Mouse (Mus musculus) CD4-positive helper T cell, adult 2 months (primary cell): ENCODE results near the gene Zfp462.

ENCODE experiments used
- DNase-seq: peaks from one replicate; pipeline ENCODE4 v3.0.0-alpha.2; 2012; ENCODE audit warnings: low read depth, missing footprints, low spot score

Zfp462 gene

DNA sequence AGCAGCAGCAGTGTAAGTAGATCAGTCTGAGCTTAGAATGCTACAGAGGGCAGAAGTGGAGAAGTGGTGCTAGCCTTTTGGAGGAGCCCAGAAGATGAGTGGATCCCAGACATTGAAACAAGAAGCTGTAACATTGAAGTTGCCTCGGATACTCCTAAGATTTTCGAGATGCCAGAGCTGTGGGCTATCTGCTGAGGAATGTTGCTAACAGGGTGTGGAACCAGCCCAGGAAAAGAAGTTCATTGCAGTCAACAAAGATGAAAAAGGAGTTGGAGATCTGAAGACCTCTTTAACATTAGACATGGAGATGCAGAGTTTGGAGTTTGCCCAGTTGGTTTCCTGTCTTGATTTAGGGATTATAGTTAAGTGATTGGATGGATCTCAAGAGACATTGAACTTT is 51.2 kb downstream of the Zfp462 start:
- no peak for DNase-seq

DNA sequence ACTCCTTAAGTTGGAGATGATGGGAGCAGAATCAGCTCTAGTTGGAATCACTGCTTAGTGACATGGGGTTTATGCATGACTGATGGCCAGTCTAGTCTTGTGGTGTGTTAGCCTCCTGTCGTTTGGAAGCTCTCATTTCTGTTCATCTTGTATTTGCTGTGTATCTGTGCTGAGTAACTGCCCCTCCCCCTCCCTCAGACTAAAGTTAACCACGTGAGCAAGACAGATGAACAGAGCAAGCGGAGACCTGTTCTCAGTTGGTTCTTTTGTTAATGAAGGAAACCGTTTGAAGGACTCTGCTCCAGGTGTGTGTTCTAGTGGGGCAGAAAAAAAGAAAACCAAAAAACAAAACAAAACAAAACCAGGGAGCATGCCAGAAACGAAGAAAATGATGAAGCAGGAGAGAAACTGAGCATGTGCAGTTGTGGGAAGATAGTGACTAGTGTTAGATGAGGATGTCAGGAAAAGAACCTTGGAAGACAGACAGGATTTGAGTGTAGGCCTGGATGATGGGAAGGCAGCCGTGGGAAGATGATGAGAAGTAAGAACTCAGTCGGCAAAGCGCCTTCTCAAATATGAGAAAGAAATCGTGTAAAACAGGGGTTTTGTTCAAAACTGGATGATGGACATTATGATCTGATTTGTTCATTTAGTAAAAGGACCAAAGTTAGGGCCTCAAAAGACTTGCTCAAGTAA is 53.4 kb downstream of the Zfp462 start:
- no peak for DNase-seq

DNA sequence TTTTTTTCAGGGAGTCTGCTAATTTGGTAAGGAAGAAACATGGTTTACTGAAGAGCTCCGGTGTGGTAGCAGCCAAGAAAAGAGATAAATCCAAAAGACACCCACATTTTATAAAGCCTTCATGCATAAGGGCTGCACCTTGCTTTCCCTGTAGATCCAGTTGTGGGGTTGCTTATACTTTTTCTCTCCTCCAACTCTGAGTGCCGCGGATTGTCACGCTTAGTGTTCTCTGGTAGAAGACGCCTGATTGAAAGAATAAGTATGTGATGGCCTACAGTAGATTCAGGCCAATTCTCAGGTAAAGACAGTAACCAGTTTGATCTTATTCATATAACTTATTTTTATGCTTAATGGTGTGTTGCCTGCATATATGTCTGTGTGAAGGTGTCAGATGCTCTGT is 54.7 kb downstream of the Zfp462 start:
- DNase-seq, result no peak

DNA sequence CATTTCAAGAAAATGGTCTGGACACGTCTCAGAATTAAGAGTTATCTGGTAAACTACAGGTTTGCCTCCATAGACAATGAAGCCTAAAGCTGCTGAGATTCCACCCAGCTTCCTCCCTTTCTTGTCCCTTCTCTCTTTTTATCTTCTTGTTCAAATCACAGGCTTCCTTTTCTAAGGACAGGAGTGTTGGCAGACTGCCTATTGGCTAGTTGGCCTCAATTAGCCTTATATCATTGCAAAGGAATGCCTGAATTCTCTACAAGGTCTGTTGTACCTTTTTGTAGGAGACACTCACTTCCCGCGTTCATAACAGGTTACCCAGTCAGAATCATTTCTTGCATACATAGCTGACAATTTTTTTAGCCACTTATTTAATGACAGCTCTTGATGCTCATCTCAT is 56.5 kb downstream of the Zfp462 start:
- no peak for DNase-seq

DNA sequence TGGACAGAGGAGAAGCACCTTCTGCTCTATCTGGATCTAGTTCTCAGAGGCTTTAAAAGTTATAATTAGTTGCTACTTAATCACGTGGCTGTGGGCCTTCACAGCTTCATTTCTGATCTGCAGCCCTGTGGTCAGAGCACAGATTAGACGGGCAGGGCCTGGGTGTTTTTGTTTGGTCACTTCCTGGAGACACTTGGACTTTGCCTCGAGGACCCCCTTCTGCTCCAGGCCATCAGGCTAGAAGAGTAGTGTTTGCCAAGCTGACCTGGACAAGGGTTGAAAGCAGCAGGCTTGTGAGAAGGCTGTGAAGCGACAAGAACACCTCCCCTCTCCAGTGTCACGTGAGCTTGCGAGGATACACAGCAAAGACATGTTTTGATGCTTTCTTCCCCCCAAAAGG is 58.3 kb downstream of the Zfp462 start:
- DNase-seq, result no peak

DNA sequence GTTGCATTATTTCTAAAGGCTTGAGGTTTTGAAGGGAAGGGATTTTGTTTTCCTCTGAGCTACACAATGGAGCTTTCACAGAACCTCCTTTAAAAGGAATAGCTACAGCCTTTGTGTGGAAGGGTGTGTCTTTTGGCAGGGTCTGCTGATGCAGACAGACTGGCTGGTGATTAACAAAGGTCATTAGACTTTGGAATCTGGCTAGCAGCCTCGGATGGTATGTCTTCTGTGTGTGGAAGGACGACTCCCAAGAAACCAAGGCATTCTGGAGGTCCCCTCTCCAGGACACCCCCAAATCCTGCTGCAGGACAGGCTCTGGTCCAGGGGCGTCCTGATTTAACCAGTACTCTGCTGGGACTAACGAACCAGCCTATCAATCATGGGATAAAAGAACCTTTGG is 60.2 kb downstream of the Zfp462 start:
- no peak for DNase-seq

DNA sequence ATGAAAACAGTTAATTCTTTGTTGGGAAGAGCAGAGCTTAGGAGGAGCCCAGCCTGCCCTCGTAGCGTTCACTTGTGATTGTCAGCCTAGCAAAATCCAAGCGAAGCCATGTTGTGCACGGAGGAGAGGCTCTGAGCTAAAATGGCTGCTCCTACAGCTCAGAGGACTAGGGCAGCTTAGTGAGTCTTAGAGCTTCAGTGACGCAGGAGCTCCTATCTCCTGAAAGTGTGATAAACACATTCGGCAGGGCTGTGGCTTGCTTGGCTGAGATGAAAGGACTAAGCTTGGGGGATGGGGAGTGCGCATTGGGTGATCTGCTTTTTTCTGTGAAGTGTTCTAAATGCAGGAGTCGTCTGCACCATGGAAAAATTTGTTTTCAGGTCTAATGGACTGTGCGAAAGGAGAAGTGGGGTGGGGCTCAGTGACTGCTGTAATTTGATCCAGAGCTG is 60.7 kb downstream of the Zfp462 start:
- no peak for DNase-seq

DNA sequence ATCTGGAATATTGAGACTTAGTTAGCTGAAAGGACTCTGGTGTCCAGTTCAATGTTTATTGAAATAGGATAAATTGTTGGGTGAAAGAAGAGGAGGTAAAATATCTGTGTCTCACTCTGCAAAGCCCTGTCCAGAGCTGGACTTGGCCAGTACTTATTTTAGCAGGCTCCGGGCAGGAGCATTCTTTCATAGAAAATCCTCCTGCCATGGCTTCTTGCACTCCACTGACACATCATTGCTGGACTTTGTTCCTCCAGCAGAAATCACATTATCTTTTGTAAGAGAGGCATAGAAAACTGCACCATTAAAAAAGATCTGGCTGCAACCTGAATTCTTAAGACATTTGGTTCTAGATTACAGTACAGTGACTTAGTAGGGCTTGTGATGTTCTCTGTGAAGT is 61.2 kb downstream of the Zfp462 start:
- DNase-seq, result no peak

DNA sequence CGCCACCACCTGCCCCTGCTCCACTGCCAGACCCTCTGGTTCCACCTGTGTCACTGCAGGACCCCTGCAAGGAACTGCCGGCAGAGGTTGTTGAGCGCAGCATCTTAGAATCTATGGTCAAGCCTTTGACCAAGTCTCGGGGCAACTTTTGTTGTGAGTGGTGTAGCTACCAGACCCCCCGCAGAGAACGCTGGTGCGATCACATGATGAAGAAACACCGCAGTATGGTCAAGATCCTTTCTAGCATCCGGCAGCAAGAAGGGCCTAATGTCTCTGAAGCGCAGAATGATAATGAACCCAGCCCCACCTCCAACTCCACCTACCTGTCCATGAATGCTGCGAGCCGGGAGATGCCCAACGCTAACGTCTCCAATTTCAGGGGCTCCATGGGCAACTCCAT is 63.8 kb downstream of the Zfp462 start:
- DNase-seq, result no peak

DNA sequence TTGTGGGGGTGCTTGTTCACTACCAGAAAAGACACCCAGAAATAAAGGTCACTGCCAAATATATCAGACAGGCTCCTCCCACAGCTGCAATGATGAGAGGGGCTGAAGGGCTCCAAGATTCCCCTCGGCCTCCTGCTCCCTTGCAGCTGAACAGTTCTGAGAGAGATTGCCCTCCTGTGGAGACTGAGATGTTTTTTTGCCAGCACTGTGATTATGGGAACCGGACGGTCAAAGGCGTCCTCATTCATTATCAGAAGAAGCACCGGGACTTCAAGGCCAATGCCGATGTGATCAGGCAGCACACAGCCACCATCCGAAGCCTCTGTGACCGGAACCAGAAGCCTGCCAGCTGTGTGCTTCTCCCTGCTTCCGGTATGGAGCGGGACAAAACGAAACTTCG is 66.5 kb downstream of the Zfp462 start:
- DNase-seq, result no peak

DNA sequence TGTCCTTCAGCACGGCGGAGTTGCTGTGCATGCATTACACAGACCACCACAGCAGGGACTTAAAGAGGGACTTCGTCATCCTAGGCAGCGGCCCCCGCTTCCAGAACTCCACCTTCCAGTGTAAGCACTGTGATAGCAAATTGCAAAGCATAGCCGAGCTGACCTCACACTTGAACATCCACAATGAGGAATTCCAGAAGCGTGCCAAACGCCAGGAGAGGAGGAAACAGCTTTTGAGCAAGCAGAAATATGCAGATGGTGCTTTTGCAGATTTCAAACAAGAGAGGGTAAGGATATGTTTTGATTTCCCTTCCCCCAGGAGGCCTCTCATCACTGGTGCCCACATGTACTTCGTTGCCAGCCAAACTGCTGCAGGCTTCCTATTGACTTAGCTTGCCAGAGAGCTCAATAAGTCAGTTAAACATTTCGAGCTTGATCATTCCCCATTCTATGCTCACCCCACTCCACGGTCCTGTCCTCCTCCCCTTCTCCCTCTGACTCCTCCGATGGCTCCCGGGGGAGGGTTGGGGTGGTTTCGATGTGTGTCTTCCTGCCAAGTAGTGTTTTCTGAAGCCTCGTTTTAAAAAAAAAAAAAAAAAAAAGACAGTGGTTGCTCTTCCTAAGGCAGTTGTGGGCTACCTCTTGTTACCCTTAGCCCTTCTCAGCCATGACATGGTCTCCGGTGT is 68.9 kb downstream of the Zfp462 start:
- no peak for DNase-seq

DNA sequence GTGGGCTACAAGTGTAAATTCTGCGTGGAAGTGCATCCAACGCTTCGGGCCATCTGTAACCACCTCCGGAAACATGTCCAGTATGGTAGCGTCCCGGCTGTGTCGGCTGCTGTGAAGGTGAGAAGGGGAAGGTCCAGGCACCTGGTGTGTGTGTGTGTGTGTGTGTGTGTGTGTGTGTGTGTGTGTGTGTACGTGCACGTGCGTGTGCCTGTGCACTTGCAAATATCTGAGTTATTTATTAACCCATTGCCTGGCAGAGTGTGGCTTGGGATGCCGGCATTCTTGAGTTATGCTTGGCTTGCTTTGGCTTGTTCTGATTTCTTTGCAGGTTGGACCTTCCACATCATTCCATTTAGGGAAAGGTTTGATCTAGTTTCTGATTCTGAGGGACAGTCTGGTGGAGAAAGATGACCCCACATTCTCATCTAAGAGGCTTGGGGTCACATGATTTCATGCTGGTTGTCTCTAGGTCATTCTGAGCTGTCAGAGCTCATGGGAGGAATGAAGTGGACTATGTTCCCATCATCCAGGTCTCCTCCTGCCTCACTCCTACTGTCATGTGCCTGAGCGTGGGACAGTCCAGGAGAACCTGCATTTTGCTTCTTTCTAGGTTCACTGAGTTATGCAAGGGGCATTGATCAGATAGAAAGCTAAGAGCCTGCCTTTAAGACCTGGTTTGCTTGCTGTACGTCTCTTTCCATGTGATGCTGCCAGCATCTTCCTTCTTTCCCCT is 70.0 kb downstream of the Zfp462 start:
- no peak for DNase-seq

DNA sequence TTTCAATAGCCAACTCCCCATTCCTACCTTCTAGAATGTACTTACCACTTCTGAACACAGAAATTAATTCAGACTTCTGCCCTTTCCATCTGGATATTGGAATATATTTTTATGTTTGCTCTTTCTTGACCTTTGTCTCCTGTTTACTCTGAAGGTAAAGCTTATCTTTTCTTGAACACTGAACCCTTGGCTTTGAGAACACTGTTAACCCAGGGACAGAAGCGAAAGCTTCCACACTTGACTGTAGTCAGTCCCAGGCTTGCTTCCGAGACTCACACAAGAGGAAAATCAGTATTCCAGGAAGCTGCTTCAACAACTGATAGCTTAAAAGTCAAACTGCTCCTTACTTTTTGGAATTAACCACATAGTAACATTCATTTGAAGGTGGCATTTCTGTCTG is 70.7 kb downstream of the Zfp462 start:
- no peak for DNase-seq

DNA sequence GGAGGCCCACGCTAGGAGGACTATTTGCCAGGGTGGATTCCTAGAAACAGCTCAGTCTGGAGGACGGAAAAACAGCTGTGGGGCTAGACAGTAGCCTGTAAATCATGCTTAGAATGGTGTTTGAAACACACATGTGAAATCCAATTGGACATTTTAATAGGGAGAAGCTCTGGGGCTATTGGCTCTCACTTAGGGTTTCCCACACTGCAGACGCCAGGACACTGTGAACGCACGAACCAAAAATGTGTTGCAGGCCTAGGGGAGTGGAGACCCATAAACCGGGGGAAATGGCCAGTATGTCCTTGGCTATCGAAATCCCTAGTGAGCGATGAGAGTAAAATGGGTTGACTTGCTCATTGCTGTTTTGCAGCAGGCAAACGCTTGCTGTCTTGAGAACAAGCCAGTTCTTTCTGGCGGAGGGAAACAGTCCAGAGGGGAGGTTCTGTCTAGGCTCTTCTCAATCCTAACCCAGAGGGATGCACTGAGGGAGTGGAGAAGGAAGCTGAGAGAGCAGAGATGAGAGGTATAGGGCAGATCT is 81.3 kb downstream of the Zfp462 start:
- no peak for DNase-seq

DNA sequence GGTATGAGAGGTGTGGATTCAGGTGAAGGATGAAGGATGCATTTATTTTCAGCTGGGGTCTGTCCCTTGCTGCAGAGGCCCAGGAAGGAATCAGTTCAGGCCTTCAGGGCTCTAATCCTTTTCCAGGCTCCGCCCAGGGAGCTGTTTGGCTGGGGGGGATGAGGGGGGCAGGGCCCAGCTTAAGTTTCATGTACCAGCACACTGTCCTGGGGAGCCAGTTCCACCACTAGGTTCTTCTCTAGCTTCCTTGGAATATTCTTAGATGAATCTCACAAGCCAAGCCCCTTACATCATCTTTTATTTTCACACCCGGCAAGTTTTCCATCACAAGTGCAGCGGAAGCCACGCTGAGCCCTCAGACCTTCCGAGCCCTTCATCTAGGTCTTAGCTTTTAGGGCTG is 85.6 kb downstream of the Zfp462 start:
- DNase-seq, result no peak

DNA sequence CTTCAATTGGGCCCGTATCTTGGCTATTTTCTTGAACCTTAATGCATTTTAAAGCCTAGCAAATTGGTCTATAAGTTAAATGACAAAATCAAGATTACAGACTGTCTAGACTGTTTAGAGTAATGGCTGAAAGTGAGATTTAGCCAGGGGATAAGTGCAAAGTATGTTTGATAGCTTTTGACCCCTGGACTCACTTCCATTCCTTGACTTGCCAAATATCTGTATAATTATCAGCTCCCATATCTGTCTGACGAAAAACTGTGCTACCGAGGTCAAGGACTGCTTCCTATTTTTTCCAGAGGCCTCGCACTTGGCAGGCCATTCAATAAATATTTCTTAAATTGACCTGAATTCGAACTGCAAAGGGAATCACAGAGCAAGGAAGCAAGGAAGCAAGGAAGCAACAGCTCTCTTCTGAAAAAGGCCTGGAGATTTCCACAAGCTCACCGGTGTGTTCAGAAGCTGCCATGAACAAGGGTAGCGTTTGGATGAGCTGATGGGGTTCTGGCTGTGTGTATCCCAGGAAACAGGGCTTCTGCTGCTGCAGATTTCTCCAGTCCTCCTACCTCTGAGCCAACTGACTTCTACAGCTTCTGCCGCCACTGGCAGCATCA is 87.6 kb downstream of the Zfp462 start:
- DNase-seq, result no peak

DNA sequence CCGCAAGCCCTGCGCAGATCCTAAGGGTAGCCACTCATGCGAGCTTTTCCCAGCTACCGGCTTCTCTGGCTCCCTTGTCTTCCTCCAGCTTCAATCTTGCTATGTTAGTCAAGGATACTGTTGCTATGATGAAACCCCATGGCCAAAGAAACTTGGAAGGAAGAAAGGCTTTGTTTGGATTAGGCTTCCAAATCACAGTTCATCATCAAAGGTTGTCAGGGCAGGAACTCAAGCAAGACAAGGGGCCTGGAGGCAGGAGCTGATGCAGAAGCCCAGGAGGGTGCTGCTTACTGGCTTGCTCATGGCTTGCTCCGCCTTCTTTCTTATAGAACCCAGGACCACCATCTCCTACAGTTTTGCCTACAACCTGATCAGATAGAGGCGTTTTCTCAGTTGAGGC is 88.6 kb downstream of the Zfp462 start:
- DNase-seq, result no peak

DNA sequence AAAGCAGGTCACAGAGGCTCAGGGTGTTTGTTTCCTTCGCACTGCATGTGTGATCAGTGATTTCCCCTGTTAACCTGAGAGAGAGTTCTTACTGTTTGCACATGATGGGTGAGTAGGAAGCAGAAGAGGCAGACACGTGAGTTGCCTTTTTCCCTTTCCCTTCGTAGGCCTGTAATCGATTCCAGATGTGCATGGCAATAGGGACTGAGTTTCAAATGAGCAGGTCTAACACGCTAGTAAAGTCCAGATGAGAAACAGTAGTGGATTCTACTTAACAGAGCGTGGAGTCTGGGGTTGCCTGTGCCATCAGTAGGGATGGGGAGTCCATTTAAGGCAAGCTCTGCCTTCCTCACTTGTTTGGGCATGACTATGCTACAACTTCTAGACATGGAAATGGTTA is 93.3 kb downstream of the Zfp462 start:
- DNase-seq, result no peak

DNA sequence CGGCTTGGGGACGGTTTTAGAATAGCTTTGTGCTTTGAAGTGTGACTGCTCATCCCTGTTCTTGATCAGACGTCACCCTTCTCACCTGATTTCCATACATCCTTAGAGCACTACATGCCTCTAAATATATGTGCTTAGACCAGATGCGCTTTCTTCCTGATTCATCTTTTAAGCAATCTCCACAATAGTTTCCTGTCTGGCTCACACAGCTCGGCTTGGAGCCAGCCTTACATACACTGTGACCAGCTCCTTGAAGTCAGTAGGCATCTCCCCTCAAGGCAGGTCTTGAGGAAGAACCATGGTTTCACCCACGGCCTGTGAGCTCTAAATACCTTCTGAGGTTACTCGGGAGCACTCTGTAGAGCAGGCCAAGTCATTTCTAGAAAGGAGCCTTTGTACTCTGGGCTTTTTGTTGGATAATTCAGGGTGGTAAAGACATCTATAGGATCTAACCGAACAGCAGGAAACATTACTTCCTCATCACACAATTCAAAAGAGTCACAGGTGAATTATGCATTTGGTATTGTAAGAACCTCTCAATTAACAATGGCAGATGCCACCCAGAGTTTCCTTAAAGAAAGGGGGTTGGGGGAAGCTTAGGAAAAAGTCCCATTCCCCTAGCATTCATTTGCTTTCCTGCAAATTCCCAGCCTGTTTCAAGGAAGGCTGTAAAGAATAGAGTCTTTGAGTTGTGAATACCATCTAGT is 95.6 kb downstream of the Zfp462 start:
- no peak for DNase-seq

DNA sequence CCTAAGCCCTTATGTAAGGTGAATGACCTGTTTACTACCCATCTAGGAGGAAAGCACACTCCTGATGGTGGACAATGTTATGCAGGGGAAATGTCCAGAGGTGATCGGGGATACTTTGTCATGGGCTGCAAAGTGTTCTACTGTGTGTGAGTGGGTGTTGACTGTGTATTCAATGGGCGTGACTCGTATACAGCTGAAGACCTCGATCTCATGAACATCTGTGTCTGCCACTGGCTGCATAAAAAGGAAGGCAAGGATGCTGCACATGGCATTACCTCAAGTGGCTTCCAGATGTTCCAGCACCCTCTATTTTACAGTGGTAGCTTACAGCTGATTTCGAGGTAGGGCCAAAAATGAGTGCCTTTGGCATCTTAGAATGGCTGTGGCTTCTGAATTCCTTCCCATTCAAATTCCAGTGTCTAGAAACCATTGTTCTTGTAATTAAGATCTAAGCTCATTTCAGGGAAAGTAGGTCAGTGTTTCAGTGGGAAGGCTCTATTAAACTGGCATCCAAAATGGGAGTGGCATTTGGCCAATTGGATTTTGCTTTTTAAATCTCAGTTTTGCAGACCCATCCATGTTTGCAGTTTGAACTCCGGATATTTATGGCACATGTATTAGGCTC is 96.4 kb downstream of the Zfp462 start:
- no peak for DNase-seq

DNA sequence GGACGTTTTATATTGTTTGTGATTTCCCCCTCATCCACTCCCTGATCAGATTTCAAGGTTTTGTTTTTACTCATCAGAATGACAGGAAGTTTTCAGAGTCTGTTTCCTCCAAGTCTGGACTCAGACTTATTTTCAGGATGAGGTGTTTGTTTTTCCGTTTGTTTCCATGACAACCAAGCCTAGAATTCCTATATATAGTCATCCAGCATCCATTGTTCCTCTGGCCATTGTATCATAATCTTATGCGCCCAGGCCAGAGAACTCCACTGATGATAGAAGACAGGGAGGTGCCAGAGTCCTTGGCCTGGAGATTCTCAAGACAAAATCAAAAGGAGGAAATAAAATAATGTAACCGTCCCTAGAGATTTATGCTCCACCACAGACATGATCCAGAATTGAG is 97.7 kb downstream of the Zfp462 start:
- DNase-seq, result no peak
